Mouse (Mus musculus) adrenal gland, adult 18-20 months (tissue): ENCODE results near the gene Rgs3. TPM values are rescaled to one million over a fixed set of nuclear protein-coding genes. Genes with fewer than 3 reads are reported as not detected.

Experiments
- DNase-seq, 2 experiments: peaks; one replicate each; pipeline ENCODE4 v3.0.0; 2021 to 2022; ENCODE audit warnings: low spot score in 2 of 2
- total RNA-seq, 2 experiments: library from RNA; stranded (reverse); gene quantifications; 1 replicate in 1 of 2; 2 replicates in 1 of 2; pipeline ENCODE4 v1.2.3; 2021

Rgs3 gene
- total RNA-seq, 2 experiments from 2014 or later, result 23.2 to 24.3 TPM

DNA sequence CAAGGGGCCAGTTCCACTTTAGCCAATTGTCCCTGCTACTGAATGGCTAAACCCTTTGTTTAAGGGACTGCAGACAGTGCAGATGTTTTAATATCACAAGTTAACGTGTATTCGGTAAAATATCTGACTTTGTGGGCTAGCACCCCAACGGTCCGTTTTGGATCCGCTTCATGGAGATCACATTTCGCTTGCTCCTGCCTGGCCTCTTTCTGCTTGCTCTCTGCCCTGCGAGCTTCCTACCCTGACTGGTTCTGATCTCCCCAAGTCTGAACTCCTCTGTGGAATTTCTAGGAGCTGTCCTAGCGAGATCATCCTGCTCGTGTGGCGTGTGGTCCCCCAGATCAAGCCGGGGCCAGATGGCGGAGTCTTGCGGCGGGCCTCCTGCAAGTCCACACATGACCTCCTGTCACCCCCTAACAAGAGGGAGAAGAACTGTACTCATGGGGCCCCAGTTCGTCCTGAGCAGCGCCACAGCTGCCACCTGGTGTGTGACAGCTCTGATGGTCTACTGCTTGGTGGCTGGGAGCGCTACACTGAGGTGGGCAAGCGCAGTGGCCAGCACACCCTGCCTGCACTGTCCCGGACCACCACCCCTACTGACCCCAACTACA is 65.9 kb downstream of the Rgs3 start:
- no peak for DNase-seq

DNA sequence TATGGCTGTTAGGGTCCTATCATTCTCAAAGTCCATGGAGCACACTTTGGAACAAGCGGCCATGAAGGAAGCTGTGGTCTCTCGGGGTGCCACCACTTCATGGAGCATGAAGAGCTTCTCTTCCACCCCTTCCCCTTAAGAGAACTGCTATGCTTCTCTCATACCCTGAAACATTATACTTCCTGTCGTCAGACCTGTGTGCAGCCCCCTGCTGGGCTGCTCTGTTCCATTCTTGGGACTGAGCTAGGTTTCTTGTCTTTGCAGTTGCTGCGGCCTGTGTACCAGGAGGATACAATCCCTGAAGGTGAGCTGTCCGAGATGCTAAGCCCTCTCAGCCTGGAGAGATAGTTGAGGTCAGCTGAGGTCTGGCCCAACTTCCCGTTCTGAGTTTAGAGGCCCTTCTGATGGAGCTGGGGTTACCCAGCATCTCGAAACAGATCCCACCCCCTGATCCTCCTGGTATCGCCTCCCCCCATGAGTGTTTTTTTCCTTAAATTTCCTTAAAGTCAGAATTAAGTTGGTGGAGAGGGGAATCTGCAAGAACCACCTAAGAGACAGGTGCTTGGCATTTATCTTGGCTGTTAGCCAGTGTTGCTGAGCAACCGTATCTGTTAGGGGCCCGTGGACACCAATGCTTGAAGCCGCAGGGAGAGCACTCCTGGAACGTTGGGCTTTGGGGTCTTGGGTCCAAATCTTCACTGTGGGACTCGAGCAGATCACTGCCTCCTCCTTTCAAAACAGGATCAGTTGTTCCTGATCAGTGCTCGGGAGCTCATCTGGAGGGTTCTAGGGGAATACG is 66.8 kb downstream of the Rgs3 start:
- no peak for DNase-seq

DNA sequence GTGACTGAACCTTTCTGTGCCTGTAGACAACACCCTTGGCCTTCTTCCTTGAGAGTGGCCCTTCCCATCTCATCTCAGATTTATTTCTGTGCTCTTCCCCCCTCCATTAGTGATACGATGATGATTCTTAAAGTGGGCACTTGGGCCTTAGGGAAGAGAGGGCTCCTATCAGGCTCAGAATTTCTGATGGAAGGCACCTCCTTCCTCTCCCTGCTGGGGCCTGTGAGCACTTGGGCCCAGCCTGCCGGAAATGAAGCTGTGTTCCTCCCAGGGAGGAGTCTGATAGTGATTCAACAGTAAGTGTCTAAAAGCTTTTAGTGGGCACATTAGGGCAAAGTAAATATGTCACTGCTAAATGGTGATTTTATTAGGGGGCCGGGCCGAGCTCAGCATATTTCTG is 67.7 kb downstream of the Rgs3 start:
- DNase-seq, result no peak

DNA sequence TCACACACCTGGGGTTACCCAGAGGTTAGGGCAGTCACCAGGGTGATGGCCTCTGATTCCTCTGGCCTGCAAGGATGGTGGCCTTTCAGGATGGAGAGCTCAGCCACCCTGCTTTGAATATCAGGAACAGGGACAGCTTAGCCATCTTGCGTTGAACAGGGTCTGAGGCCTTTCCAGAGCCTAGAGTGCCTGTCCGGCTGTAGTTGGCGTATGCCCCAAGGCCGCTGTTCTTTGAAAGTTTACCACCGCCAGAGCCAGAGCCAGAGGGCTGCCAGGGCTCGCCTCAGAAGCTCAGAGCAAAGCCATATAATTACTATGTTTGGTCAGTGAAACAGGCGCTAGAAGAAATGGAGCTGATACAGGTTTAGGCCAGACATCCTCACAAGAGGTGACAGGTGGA is 68.9 kb downstream of the Rgs3 start:
- no peak for DNase-seq

DNA sequence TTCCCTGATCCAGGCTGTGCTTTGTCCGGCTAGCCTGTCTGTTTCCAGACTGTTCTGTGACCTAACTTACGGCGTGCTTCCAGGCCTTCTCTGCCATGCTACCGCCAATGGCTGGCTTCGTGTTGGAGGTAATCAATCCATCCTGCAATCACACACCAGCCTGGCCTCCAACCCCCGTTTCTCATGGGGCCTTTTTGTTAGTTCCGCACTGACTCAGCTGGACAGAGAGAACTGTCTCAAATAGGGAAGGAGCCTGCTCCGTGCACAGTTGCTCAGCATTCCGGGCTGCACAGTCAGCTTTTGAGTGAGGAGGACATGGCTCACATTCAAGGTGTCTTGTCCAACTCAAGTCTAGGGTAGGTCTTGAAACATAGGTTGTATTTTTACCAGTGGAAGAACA is 69.8 kb downstream of the Rgs3 start:
- no peak for DNase-seq

DNA sequence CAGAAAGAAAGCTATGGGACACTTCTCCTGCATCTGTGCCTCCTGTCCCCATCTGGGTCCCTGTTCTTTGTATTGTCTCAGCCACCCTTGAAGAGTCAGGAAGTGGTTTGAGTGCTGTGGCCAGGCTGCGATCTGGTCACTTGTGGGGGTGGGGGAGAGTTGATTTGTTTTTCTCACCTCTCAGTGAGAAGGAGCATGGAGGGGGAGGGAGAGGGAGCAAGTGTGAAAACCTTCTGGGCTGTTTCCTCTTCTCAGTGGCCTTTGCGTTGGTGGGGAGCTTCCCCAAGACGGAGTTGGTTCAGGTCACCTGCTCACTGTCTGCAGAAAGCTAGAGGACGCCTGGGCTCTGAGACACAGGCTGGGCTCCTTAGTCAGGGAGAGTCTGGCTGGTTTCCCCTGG is 70.3 kb downstream of the Rgs3 start:
- DNase-seq, result no peak

DNA sequence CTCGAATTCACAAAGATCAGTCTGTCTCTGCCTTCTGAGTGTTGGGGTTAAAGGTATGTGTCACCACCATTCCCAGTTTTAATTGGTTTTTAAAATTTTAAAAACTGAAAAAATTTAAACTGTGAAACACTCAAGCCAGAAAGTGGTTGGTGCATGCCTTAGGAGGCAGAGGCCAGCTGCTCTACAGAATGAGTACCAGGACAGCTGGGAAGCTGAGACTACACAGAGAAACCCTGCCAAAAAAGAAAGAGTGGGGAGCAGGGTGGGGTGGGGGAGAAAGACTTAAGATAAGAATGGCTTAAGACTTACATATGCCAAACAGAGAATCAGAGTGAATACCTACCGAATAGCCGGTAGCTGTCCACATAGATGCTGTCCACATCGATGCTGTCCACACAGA is 73.6 kb downstream of the Rgs3 start:
- no peak for DNase-seq

DNA sequence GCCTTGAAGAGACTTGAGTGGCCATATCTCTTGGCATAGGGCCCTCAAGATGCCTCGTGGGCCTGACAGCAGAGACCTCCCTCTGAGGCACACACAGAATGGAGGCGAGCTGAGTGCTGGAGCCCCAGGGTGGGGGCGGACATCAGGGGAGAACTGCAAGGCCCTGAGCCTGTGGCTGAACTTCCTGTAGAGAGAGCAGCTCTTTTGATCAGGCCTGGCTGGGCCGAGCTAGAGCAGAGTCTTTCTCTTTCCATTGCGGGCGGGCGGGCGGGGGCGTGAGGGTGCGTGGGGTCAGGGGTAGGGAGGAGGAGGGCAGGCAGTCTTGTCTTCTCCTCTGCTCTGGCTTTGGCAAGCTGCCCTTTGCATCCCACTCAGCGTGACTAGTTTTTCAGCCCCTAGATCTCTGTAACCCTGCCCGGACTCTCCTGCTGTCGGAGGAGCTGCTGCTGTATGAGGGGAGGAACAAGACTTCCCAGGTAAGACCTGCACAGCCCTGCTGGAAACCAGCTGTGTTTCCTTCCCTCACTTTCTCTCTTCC is 74.5 kb downstream of the Rgs3 start:
- peak in 1 of 2 experiments; percentile 37 for DNase-seq

DNA sequence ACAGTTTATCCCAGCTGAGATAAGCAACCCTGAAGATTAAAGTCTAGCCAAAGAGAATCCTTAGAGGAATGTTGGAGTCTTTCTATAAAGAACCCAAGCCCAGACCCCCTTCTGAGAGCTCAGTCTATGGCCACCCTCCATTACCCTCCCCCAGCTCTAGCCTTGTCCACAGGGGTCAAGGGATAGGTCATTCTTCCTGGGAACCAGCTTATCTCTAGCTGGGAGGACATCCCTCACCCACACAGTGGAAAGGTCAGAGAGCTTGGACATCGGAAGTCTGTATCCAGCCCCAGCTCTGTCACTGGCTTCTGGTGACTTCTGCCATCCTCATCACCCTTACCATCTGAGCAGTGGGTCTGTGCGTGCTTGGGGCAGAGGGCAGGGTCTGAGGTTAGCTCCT is 75.2 kb downstream of the Rgs3 start:
- no peak for DNase-seq

DNA sequence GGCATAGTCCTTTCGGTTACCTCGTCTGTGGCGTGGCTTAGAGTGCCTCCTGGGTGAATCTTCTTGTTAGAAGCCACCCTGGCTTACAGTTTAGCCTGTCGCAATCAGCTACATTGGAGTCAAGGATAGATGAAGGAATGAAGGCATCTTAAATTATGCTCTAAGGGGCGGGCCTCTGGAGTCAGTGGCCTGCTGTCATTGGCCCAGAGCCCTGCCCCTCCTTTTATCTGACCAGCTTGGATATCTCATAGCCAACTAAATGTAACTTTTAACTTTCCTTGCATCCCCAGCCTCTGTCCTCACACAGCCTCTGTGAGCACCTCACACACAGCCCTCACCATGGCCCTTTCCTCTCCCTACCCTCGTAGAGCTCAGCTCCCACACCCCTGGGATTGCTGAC is 76.4 kb downstream of the Rgs3 start:
- no peak for DNase-seq

DNA sequence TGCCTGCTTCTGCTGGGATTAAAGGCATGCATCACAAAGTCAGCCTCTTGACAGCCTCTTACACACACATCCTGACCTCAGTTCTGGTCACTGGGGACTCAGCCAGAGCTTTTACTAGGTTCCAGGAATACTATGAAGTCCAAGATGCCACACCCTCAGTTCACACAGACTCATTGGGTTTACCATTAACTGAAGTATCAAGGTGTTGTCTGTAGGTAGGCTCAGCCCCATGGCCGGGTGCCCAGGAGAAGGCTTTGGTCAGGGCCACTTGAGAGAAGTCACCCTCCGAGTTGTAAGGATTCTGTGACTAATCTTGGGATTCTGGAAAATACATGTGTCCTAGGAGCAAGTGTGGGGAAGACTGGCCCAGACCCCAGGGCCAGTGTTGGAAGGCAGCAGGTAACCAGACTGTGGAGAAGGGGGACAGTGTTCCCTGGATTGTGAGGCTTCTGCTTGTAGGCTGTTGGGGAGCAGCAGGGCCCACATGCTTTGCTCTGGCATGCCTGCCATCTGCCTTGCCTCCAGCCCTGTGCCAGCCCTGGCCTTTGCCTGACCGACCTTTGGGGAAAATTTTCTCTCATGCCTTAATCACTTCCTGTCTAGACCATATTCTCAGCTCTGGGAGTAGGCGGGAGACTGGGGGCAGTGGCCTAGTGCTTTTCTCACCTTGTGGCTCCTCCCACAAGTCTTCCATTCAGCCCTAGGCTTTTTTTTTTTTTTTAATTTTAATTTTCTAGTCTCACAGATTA is 78.4 kb downstream of the Rgs3 start:
- no peak for DNase-seq

DNA sequence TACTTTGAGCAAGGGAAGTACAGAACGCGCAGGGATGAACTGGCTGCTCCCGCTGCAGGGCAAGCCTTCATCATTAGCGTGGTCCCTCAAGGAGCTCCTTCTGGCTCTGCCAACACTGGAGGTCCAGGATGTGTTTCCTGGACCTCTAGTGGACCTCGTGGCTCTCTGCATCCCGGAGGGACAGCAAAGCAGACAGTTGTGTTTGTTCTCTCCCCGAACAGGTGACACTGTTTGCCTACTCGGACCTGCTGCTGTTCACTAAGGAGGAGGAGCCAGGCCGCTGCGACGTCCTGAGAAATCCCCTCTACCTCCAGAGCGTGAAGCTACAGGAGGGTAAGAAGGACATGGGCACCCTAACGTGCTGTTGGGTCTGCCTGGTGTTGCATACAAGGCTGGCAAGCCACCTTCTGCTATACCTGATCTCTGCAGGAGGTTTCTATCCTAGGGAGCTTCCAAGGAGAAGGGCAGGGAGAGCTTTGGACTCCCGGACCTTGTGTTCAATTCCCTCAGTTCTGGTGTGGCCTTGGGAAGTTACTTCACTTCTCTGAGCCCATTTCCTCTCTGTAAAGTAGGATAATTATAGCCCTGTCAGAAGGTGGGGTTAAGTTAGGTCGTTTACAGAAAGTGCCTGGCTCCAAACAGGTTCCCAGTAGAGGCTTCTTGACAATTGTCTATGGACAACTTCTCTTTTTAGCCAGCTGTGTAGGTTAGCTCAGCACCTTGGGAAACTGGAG is 81.0 kb downstream of the Rgs3 start:
- DNase-seq, result no peak

DNA sequence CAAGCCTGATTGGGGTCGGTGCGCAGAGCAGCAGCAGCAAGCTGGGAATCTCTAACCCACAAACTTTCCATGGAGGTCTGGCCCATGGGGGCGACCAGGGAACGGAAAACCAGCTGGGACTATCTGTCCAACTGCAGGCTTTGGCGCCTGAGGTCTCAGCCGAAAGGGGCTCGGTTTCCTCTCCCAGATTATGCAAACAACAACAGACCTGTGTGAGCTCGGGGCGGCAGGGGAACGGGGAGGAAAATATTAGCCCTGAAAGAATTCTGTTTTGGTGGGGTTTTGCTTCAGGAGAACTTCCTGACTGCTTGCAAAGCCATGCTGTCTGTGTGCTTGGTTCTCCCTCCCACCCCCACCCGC is 81.6 kb downstream of the Rgs3 start:
- DNase-seq, result no peak

DNA sequence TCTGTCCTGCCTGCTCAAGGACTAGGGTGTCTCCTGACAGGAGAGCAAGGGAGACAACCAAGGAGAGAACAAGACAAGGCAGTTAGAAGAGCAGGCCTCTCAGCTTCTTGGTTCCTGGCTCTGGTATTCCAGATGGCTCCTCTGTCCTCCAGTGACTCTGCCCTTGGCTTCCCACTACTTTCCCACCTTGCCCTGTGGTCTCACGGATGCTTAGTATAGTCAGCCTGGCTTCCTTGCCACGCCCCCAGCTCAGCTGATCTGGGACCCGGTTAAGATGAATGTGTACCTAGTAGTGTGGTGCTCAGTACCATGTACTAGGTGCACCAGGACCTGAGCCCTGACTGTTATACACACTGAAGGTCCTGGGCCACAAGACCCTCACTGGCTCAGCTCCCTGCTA is 82.0 kb downstream of the Rgs3 start:
- no peak for DNase-seq

DNA sequence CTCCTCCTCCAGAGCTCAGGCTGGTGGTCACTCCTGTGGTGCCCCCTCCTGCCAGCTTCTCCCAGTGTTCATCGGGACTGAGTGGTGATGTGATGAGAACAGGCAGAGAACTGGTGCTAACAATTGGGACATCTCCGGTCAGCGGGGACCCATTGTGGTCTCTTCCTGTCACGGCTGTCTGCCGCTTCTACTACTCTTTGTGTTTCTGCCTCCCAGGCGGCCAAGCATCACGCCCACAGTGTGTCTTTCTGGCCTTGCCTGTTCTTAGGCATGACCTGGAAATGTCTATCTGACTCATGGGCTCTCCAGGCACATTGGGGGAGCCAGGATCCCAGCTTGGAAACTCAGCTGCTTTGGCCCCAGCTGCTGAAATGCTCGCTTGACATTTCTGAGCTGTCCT is 83.8 kb downstream of the Rgs3 start:
- DNase-seq, result no peak

DNA sequence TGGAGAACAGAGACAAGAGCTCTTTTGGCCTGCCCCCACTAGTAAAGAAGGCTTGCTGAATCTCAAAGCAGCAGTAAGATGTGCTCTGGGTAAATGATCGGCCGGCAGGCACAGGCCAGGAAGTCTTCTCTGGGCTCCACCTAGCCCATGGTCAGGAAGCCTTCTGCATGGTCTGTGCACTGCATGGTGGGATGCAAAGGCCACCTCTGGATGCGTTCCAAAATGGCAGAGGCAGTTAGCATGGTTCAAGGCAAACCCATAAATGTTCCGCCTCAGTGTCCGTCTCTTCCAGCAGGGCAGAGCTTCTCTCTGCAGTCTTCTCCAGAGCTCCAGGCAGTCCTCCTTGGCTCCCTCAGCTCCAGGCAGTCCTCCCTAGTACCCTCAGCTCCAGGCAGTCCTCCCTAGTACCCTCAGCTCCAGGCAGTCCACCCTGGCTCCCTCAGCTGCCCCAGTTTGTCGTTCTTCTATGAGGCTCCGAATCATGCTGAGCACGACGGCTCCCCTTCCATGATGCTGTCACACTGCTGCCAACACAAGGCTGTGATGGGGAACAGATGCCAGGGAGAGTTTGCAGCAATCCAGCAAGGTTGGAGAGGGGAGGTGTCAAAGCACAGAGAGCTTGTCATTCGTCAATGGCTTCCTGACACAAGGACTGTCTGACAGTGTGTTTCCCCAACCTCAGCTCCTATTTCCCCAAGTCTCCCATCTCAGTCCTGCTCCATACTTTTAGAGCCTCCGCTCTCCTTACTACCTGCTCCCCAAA is 84.6 kb downstream of the Rgs3 start:
- no peak for DNase-seq

DNA sequence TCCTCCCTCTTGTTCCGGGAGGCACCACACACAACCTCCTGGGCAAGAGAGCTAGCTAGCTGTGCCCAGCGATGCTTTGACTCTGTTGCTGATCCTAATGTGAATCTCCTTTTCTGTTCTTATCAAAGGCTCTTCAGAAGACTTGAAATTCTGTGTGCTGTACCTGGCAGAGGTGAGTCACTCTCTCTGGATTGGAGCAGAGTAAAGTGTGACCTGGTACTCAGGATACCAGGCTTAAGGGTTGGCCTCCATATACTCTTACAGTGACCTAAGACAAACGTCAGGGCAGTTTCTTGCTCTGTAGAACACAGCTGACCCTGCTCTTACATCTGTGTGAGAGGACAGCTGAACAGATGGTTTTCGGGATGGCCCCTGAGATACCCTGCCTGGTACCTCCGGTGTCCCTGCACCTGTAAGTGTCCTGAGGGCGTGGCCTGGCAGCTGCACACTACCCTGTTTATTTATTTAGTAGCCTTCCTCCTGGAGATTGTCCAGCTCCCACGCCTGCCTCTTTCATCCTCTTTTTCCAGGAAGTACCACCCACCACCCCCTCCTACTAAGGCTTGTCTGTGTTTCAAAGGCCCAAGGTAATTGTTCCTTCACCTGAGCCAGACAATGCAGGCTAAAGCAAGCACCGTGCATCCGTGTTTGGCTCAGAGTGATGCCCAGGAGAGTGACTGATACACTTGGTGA is 87.1 kb downstream of the Rgs3 start:
- DNase-seq, result no peak

DNA sequence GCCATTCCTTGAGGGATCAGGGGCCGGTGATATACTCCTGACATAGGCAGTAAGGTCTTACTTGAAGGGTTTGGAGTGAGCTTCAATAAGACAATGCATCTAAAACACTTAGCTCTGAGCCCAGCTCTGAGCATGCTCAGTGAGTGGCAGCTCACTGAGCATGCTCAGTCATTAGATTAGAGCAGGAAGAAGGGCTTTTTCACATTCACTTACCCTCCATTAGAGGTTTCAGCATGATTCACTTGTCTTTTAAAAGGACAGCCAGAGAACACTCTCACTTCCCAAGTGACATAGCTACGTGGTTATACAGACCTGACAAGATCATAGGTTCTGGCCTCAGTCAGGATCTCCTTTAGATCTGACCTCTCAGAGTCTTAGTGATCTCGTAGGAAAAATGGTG is 89.2 kb downstream of the Rgs3 start:
- no peak for DNase-seq

DNA sequence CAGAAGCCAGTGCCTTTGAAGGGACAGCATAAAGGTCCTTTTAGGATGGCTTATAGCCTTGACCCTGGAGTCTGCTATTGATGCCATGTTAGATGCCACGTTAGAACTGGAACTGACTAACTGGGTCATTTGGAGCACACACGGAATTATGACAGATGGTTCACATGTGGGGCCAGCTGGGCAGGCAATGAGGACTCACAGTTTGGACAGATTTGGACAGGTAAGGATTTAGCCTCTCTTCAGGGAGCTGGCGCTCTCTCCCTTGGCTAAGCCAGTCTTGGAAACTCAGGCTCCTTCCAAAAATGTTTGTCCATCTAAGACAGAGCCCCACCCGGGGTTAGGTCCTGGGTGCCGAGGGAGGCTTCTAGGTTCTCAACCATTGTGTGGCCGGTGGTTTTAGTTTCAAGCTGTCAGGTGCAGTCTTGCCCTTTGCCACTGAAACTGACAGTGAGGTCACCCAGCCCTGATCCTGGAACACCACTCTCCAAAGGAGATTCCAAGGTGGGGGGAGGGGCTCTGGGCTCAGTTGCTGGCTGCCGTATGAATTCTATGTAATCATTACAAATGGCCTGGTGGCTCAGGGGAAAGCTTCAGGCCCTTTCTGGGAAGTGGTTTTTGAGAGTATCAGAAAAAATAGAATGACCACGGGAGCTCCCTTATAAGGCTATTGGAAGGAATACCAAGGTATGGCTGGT is 90.0 kb downstream of the Rgs3 start:
- DNase-seq, result no peak
